Mouse (Mus musculus) lung, adult 2 months (tissue): Measurements from ENCODE around the gene Mrps7.

Source experiments
- CTCF ChIP-seq: fragments of 200-500 bp; IDR thresholded peaks from 2 replicates; pipeline ENCODE4 v1.5.1; 2011; ENCODE audit warnings: mild to moderate bottlenecking, low read length, control low read depth; ENCODE audit not compliant: insufficient read depth
- POLR2A ChIP-seq: fragments of 200-500 bp; IDR thresholded peaks from 2 replicates; pipeline ENCODE4 v1.6.1; 2011; ENCODE audit warnings: low read depth, mild to moderate bottlenecking, control low read depth, low read length, borderline replicate concordance; ENCODE audit errors: extremely low read depth

GRCm38 (mm10) chr11:115644308-115644707 is 40.6 kb downstream of the Mrps7 start:
- TF ChIP-seq CTCF, result no peak
- no peak for TF ChIP-seq POLR2A
